Mouse (Mus musculus): ENCODE data around the gene Gm49387.
A peak's percentile ranks its signal among the peaks of the same experiment; 100 is the strongest.

The Gm49387 gene

DNA sequence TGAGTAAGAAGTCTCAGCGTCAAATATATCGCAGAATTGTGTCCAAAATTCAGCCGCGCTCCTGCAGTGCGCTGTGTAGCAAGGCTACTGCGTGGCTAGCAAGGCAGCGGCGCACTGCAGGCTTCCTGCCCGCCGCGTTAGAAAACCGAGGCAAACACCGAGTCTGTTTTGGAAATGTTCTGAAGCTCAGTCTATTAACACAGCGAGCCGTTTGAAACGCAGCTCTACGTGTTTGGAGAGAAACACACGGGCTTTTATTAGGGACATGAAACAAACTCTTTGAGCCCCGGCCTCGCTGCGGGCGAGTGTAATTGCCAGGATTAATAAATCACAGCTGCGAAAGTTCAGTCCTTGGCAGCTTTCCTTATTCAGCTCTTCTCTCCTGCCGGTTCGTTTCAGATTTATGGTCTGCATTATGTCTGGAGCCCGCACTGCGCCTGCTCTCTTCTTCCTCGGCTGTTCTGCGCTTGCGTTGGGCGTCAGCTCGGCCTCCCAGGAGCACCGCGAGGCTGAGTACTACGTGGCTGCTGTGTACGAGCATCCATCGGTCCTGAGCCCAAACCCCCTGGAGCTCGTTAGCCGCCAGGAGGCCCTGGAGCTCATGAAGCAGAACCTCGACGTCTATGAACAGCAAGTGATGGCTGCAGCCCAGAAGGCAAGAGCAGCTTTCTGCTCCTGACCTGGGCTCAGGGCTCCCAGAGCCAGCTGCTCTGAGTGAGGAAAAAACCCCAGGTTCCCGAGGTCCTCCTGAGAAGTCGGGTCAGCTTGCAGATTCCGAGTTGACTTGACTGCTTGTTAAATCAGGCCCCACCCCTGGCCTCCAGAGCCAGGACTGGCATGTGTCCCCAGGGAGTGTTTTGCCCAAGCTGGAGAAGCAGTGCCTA, 21.2 kb upstream of the Gm49387 start:
- peak; percentile 77 for DNase-seq (ENCODE audit: low spot score)

DNA sequence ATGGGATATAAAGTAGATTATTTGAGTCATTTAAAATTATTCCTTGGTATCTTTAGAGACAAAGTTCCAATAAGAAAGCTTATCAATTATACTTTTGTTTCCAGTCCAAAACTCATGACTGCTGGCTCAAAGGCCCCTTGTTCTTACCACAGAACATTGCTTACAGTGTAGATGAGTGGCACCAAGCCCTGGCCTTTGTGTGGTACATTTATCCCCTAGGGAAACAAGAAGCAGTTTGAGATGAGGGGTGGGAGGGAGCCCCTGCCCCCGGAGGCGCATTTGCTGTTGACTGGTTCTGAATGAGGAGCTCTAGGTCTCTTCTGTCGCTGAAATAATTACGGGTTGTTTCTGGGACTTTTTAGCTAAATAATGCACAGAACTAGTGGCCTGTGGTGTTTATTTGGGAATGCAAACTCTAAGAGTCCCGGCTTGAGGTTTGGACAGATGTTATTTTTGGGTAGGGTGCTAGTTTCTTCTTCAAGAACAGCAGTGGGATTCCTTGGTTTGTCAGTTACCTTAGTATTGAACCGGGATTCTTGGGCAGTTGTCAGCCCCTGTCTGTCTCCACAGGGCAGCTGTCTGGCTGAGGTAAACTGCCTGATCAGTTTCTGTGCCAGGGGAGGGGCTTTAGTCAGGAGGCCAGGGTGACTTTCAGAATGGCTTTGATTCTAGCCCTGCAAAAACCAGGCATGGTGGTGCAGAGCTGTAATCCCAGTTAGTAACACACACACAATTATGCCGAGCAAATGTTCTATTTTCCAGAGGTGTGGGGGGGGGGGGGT, 19.8 kb upstream of the Gm49387 start:
- no peak for DNase-seq (ENCODE audit: low spot score)

GRCm38 (mm10) chr14:31659501-31660181, 19.0 kb upstream of the Gm49387 start:
- DNase-seq (ENCODE audit: low spot score) = no peak

DNA sequence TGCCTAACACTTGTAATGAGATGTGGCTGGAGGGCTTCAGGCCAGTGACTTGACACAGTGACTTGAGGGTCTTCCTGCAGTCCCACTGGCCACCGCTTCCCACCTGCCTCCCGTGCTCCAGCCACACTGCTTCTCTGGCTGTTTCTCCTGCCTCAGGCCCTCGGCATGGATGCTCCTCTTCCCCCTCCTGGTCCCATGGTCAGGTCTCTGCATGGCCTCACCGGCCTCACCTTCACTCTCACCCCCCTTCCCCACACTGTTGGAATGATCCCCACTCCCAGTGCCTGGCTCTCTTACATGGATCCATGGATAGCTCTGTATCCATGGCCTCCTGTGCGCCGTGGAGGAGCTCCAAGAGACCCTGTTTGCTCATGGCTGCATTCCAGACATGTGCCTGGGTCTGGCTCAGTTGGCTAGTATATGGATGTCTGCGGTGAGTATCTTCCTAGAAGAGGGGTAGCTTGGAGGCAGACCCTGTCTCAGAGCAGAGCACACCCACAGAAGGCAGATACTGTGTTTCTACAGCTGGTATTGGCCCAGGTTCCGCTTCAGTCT, 17.5 kb upstream of the Gm49387 start:
- no peak for DNase-seq (ENCODE audit: low spot score)

GRCm38 (mm10) chr14:31656857-31657645, 16.4 kb upstream of the Gm49387 start:
- DNase-seq (ENCODE audit: low spot score) = peak; percentile 84

- no peak for DNase-seq (ENCODE audit: low spot score)
Measured at GRCm38 (mm10) chr14:31656386-31656785, 15.7 kb upstream of the Gm49387 start.

GRCm38 (mm10) chr14:31655406-31655805, 14.7 kb upstream of the Gm49387 start:
- no peak for DNase-seq (ENCODE audit: low spot score)

DNA sequence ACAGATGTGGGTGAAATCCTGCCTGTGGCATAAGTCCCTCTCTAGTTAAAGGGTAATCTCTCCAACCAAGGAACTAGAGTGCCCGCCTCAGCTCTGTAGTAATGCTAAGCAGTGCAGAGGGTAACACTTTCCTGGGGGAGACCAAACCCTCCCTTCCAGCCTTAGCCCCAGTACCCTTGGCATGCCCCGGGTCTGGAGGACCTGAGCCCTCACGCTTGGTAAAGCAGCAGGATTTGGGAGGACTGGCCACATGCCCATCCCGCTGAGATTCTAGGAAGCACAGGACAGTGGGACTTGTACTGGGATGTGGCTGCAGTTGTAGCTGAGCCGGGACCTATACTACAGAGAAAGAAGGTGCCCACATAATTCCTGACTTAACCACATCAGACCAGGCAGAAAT, 14.1 kb upstream of the Gm49387 start:
- DNase-seq (ENCODE audit: low spot score) = no peak

- DNase-seq (ENCODE audit: low spot score) = no peak
Measured at GRCm38 (mm10) chr14:31653101-31653875, 12.6 kb upstream of the Gm49387 start.

GRCm38 (mm10) chr14:31652624-31653023, 11.9 kb upstream of the Gm49387 start:
- no peak for DNase-seq (ENCODE audit: low spot score)

- no peak for DNase-seq (ENCODE audit: low spot score)
Measured at GRCm38 (mm10) chr14:31652106-31652505, 11.4 kb upstream of the Gm49387 start.

DNA sequence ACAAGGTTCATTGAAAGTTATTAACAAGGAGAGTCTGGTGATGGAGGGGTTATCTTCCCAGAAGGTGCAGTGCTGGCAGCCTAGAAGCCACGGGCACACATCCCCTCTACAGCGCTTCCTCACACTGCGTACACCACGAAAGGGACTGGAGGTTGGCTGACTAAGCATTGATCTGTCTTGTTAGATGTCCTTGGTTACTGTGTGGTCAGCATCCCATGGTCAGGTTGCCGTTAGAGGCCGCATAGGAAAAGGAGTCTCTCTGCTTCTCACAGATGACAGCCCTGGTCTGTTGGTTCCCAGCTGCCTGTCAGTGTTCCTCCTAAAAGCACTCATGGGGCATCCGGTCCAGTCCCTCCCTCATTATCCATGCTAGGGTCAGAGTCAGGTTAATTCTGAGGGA, 10.5 kb upstream of the Gm49387 start:
- DNase-seq (ENCODE audit: low spot score) = no peak

DNA sequence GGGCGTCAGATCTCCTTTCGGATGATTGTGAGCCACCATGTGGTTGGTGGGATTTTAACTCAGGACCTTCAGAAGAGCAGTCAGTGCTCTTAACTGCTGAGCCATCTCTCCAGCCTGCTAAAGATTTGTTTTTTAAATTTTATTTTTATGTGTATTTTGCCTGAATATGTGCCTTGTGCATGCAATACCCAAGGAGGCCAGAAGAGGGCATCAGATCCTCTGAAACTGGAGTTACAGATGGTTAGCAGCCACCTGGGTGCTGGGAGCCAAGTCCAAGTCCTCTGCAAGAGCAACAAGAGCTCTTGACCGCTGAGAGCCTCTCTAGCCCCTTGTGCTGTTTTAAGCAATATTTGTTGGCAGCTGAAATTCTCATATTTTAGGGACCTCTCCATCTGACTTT, 9.7 kb upstream of the Gm49387 start:
- DNase-seq (ENCODE audit: low spot score) = no peak

- no peak for DNase-seq (ENCODE audit: low spot score)
Measured at GRCm38 (mm10) chr14:31647991-31648390, 7.3 kb upstream of the Gm49387 start.

- DNase-seq (ENCODE audit: low spot score) = no peak
Measured at GRCm38 (mm10) chr14:31645920-31646319, 5.2 kb upstream of the Gm49387 start.

DNA sequence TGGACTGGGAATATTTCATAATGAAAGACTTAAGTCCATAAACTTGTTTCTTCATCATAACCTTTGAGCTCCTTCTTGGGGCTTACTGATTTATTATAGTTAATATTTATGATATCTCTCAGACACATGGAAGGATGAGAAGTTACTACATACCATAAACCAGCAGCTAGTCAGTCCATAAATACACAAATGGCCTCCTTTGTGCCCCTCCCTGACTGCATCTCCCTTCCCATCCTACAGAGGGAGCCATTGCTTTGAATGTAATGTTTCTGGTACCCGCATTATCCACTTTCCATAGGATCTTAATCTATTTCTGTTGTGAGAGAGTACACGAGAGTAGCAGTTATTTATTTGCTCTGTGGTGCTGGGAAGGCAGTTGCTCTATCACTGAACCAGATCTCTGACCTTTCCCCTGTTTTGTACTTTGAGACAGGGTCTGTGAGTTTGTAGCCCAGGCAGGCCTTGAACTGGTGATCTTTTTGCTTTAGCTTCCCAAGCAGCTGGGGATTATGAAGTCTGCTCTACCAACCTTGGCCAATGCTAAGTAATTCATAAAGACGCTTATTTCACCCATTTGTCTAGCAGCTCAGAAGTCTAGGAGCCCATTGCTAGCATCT, 4.4 kb upstream of the Gm49387 start:
- DNase-seq (ENCODE audit: low spot score) = no peak

GRCm38 (mm10) chr14:31644183-31644830, 3.6 kb upstream of the Gm49387 start:
- no peak for DNase-seq (ENCODE audit: low spot score)

DNA sequence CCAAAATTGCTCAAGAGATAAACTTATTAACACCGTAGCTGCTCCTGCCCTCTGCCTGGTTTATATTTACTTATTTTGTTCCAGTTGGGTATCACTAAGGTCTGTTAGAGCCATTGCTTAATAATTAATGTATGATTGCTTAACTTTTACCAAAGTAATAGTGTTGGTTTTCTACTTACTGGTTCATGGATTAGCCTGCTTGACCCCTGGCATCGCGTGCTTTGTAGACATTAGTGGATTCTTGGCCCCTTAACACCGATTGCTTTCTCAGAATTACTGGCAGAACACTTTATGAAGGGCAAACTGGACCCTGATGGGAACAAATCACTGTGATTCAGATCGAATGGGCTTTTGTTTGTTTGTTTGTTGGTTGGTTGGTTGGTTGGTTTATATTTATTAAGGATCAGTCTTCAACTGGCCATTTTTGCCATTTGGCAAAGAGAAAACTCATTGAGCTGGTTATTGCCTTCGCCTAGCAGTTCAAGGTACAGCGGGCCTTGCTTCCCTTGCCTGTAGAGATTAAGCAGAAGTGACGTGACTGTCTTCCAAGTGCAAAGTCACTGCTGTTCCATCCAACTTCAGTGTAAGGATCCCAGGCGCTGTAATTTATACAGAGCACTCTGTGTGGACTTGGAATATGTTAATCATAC, 953 bp upstream of the Gm49387 start:
- no peak for DNase-seq (ENCODE audit: low spot score)

- DNase-seq (ENCODE audit: low spot score) = peak; percentile 88
Measured at GRCm38 (mm10) chr14:31640890-31641505, 320 bp upstream of the Gm49387 start, which contains the start of the genes Btd and Hacl1. TSS of gene Btd (plus strand) at chr14:31641028. TSS of gene Hacl1 (minus strand) at chr14:31641286.

Measured in retina, embryonic 14.5 days (tissue).